Mouse (Mus musculus) MEL (cell line): ENCODE data around the gene Prickle2. TPM values are rescaled to one million over a fixed set of nuclear protein-coding genes. Genes with fewer than 3 reads are reported as not detected.

ENCODE experiments used
- DNase-seq: peaks from one replicate; pipeline ENCODE4 v3.0.0; 2011; ENCODE audit warnings: low read depth, low spot score
- H3K27ac ChIP-seq: 2 replicates; pipeline ENCODE4 v1.5.1; 2012; ENCODE audit warnings: low read depth, mild to moderate bottlenecking, control low read depth, low read length, moderate library complexity; ENCODE audit not compliant: control insufficient read depth
- H3K27me3 ChIP-seq, 2 experiments: fragments of 150-350 bp in 1 of 2; sonication (generic) in 1 of 2; 2 replicates each; pipeline ENCODE4 v1.6.1; 2012; ENCODE audit warnings: low read length in 2 of 2, mild to moderate bottlenecking in 2 of 2, improper control_type of control experiment in 1 of 2, moderate library complexity in 1 of 2; ENCODE audit not compliant: insufficient read depth in 2 of 2, control insufficient read depth in 1 of 2
- H3K36me3 ChIP-seq, 2 experiments: 2 replicates each; pipeline ENCODE4 v1.6.1; 2012 to 2014; ENCODE audit warnings: low read length in 2 of 2, improper control_type of control experiment in 1 of 2, inconsistent platforms in 1 of 2, mild to moderate bottlenecking in 1 of 2; ENCODE audit not compliant: insufficient read depth in 2 of 2, control insufficient read depth in 1 of 2
- H3K4me1 ChIP-seq, 2 experiments: fragments of 150-350 bp in 1 of 2; sonication (generic) in 1 of 2; 2 replicates each; pipeline ENCODE4 v1.6.1; 2012; ENCODE audit warnings: low read length in 2 of 2, improper control_type of control experiment in 1 of 2, mild to moderate bottlenecking in 1 of 2; ENCODE audit not compliant: insufficient read depth in 2 of 2, control insufficient read depth in 1 of 2
- H3K4me3 ChIP-seq, 2 experiments: fragments of 150-350 bp in 1 of 2; sonication (generic) in 1 of 2; 2 replicates each; pipeline ENCODE4 v1.5.1; 2012; ENCODE audit warnings: low read depth in 2 of 2, low read length in 2 of 2, mild to moderate bottlenecking in 2 of 2, moderate library complexity in 2 of 2, control low read depth in 1 of 2, improper control_type of control experiment in 1 of 2; ENCODE audit not compliant: control insufficient read depth in 1 of 2, insufficient read depth in 1 of 2
- H3K79me2 ChIP-seq: 2 replicates; pipeline ENCODE4 v1.6.1; 2012; ENCODE audit warnings: mild to moderate bottlenecking, low read length, moderate library complexity; ENCODE audit not compliant: control insufficient read depth, poor library complexity, insufficient read depth
- H3K9ac ChIP-seq: 2 replicates; pipeline ENCODE4 v1.6.1; 2012; ENCODE audit warnings: low read depth, mild to moderate bottlenecking, control low read depth, low read length, moderate library complexity; ENCODE audit not compliant: control insufficient read depth, poor library complexity, severe bottlenecking
- H3K9me3 ChIP-seq: fragments of 150-350 bp; sonication (generic); replicated peaks from 2 replicates; pipeline ENCODE4 v1.6.1; 2012; ENCODE audit warnings: mild to moderate bottlenecking, low read length, improper control_type of control experiment, moderate library complexity; ENCODE audit not compliant: insufficient read depth
- CHD2 ChIP-seq: IDR thresholded peaks from 2 replicates; pipeline ENCODE4 v1.6.1; 2011; ENCODE audit warnings: low read length, improper control_type of control experiment
- CTCF ChIP-seq, 3 experiments: IDR thresholded peaks in 2 of 3; conservative IDR thresholded peaks in 1 of 3; 2 replicates each; pipeline ENCODE4 v1.5.1; 2011 to 2012; ENCODE audit warnings: low read length in 3 of 3, low read depth in 2 of 3, mild to moderate bottlenecking in 2 of 3, improper control_type of control experiment in 1 of 3, inconsistent platforms in 1 of 3, mixed read lengths in 1 of 3, moderate library complexity in 1 of 3; ENCODE audit not compliant: control insufficient read depth in 1 of 3, insufficient read depth in 1 of 3, poor library complexity in 1 of 3, severe bottlenecking in 1 of 3
- E2F4 ChIP-seq: IDR thresholded peaks from 2 replicates; pipeline ENCODE4 v1.6.1; 2011; ENCODE audit warnings: low read depth, low read length, improper control_type of control experiment, borderline replicate concordance
- ETS1 ChIP-seq: IDR thresholded peaks from 2 replicates; pipeline ENCODE4 v1.6.1; 2012; ENCODE audit warnings: low read depth, mild to moderate bottlenecking, inconsistent platforms, low read length, improper control_type of control experiment, moderate library complexity
- GABPA ChIP-seq: IDR thresholded peaks from 2 replicates; pipeline ENCODE4 v1.6.1; 2012; ENCODE audit warnings: low read depth, mild to moderate bottlenecking, inconsistent platforms, low read length, improper control_type of control experiment, moderate library complexity
- GATA1 ChIP-seq: IDR thresholded peaks from 2 replicates; pipeline ENCODE4 v1.6.1; 2011; ENCODE audit warnings: low read depth, low read length, improper control_type of control experiment
- JUND ChIP-seq: IDR thresholded peaks from 2 replicates; pipeline ENCODE4 v1.6.1; 2011; ENCODE audit warnings: low read depth, mild to moderate bottlenecking, improper control_type of control experiment, low read length
- KAT2A ChIP-seq: conservative IDR thresholded peaks from 2 replicates; pipeline ENCODE4 v1.6.1; 2012; ENCODE audit warnings: low read depth, low read length, improper control_type of control experiment, inconsistent platforms
- MAZ ChIP-seq: IDR thresholded peaks from 2 replicates; pipeline ENCODE4 v1.6.1; 2012; ENCODE audit warnings: low read depth, mild to moderate bottlenecking, inconsistent platforms, low read length, improper control_type of control experiment
- MXI1 ChIP-seq: IDR thresholded peaks from 2 replicates; pipeline ENCODE4 v1.6.1; 2011; ENCODE audit warnings: mild to moderate bottlenecking, low read depth, low read length, improper control_type of control experiment
- MYB ChIP-seq: IDR thresholded peaks from 2 replicates; pipeline ENCODE4 v1.6.1; 2011; ENCODE audit warnings: mild to moderate bottlenecking, low read depth, low read length, improper control_type of control experiment
- MYC ChIP-seq: IDR thresholded peaks from 2 replicates; pipeline ENCODE4 v1.6.1; 2011; ENCODE audit warnings: low read depth, mild to moderate bottlenecking, low read length, improper control_type of control experiment, moderate library complexity
- POLR2A ChIP-seq, 2 experiments: IDR thresholded peaks; 2 replicates each; pipeline ENCODE4 v1.6.1; 2011 to 2012; ENCODE audit warnings: low read length in 2 of 2, mild to moderate bottlenecking in 2 of 2, control low read depth in 1 of 2, improper control_type of control experiment in 1 of 2, low read depth in 1 of 2, moderate library complexity in 1 of 2; ENCODE audit not compliant: control insufficient read depth in 1 of 2, insufficient read depth in 1 of 2, poor library complexity in 1 of 2
- RCOR1 ChIP-seq: IDR thresholded peaks from 2 replicates; pipeline ENCODE4 v1.6.1; 2012; ENCODE audit warnings: low read depth, mild to moderate bottlenecking, inconsistent platforms, low read length, improper control_type of control experiment
- SIN3A ChIP-seq: IDR thresholded peaks from 2 replicates; pipeline ENCODE4 v1.6.1; 2012; ENCODE audit warnings: low read length, improper control_type of control experiment, inconsistent platforms
- TAL1 ChIP-seq: IDR thresholded peaks from 2 replicates; pipeline ENCODE4 v1.6.1; 2012; ENCODE audit warnings: mild to moderate bottlenecking, inconsistent platforms, low read length, moderate library complexity, mixed read lengths
- TCF12 ChIP-seq: IDR thresholded peaks from 2 replicates; pipeline ENCODE4 v1.6.1; 2014; ENCODE audit warnings: low read depth, mild to moderate bottlenecking, inconsistent platforms, low read length, improper control_type of control experiment, moderate library complexity
- UBTF ChIP-seq: IDR thresholded peaks from 2 replicates; pipeline ENCODE4 v1.6.1; 2012; ENCODE audit warnings: low read depth, mild to moderate bottlenecking, inconsistent platforms, low read length, improper control_type of control experiment, moderate library complexity, borderline replicate concordance; ENCODE audit not compliant: insufficient read depth
- ZKSCAN1 ChIP-seq: IDR thresholded peaks from 2 replicates; pipeline ENCODE4 v1.6.1; 2012; ENCODE audit warnings: low read depth, mild to moderate bottlenecking, inconsistent platforms, low read length, improper control_type of control experiment, moderate library complexity
- polyA plus RNA-seq, 2 experiments: library from polyadenylated mRNA; stranded (reverse) in 1 of 2; unstranded in 1 of 2; fragments of >175 nt in 1 of 2; fragments of >200 nt in 1 of 2; gene quantifications; 2 replicates each; pipeline versions ENCODE4 v1.2.1 to v1.2.4; 2012; ENCODE audit warnings: low replicate concordance in 2 of 2, low read depth in 1 of 2; ENCODE audit not compliant: insufficient read length in 2 of 2, insufficient read depth in 1 of 2, missing spikeins in 1 of 2
- total RNA-seq: library from RNA; depleted of rRNA; stranded (reverse); fragments of 300-350 nt; gene quantifications from 2 replicates; pipeline ENCODE4 v1.2.3, GENCODE M21; 2012

Gene Prickle2
- total and polyA plus RNA-seq, 3 experiments, result not detected

- H3K9me3 ChIP-seq, result no peaks in the 10 kb centered on the region
- H3K27me3 ChIP-seq, result no peaks in the 10 kb centered on the region
Observed at GRCm38 (mm10) chr6:92451421-92451820, 254.5 kb downstream of the Prickle2 start.

GRCm38 (mm10) chr6:92449956-92450355 is 256.0 kb downstream of the Prickle2 start:
- no peak overlapping the region for H3K9ac ChIP-seq
- TF ChIP-seq POLR2A (IDR thresholded peaks at IDR 0.05; ENCODE audit: control insufficient read depth in 1 of 2, insufficient read depth in 1 of 2, low read depth in 1 of 2, low read length in 2 of 2, poor library complexity in 1 of 2) (no peak), MYB (no peak), SIN3A (no peak), KAT2A (no peak), GABPA (no peak), UBTF (no peak), TCF12 (no peak), ZKSCAN1 (no peak), MAZ (no peak), MXI1 (no peak), E2F4 (no peak)
- no peak overlapping the region for H3K4me3 ChIP-seq
- no peaks in the 10 kb centered on the region for H3K4me1 ChIP-seq
- no peaks in the 10 kb centered on the region for H3K79me2 ChIP-seq
- H3K27me3 ChIP-seq, result no peaks in the 10 kb centered on the region
- H3K9me3 ChIP-seq, result no peaks in the 10 kb centered on the region
- no peak for DNase-seq
- H3K27ac ChIP-seq, result no peak overlapping the region
- H3K36me3 ChIP-seq, result no peaks in the 10 kb centered on the region

More at GRCm38 (mm10) chr6:92451421-92451820, 254.5 kb downstream of the Prickle2 start:
- no peak overlapping the region for H3K4me3 ChIP-seq
- H3K36me3 ChIP-seq, result no peaks in the 10 kb centered on the region
- H3K4me1 ChIP-seq, result no peaks in the 10 kb centered on the region
- no peak for DNase-seq
- no peak overlapping the region for H3K27ac ChIP-seq
- H3K79me2 ChIP-seq, result no peaks in the 10 kb centered on the region
- TF ChIP-seq CHD2 (no peak), MYC (no peak), GATA1 (no peak), ETS1 (no peak), CTCF (IDR thresholded peaks at IDR 0.05 in 2 of 3, conservative IDR thresholded peaks at IDR 0.05 in 1 of 3; ENCODE audit: control insufficient read depth in 1 of 3, insufficient read depth in 1 of 3, low read depth in 2 of 3, low read length in 3 of 3, poor library complexity in 1 of 3, severe bottlenecking in 1 of 3) (no peak), MYB (no peak), JUND (no peak), TAL1 (no peak), RCOR1 (no peak)
- no peak overlapping the region for H3K9ac ChIP-seq
